Mouse (Mus musculus) hindbrain, postnatal 0 days (tissue): Measurements from ENCODE around the gene 2310057M21Rik. TPM values are rescaled to one million over a fixed set of nuclear protein-coding genes. Genes with fewer than 3 reads are reported as not detected.
A peak's percentile ranks its signal among the peaks of the same experiment; 100 is the strongest.
"Not testable (repeated sequence)": the region's sequence is repeated elsewhere in the genome, so short reads cannot be mapped to it uniquely, and the experiment has no call there.

Experiments used
- ATAC-seq: fragments of 200-750 bp; cut with Nextera tagmentation; 2 replicates; pipeline ENCODE4 v1.8.0; 2017; ENCODE audit warnings: mild to moderate bottlenecking, moderate TSS enrichment, moderate library complexity
- DNase-seq: peaks from one replicate; pipeline ENCODE4 v3.0.0-alpha.2; 2015; ENCODE audit warnings: low spot score
- H3K27ac ChIP-seq: fragments of 300-500 bp; sonication (generic); 2 replicates; pipeline ENCODE4 v1.5.1; 2014; ENCODE audit warnings: mild to moderate bottlenecking
- H3K27me3 ChIP-seq: fragments of 300-500 bp; sonication (generic); 2 replicates; pipeline ENCODE4 v1.6.1; 2014; ENCODE audit warnings: low read length, mixed read lengths; ENCODE audit not compliant: insufficient read depth
- H3K36me3 ChIP-seq: fragments of 300-500 bp; sonication (generic); 2 replicates; pipeline ENCODE4 v1.6.1; 2014; ENCODE audit warnings: low read length, mixed read lengths; ENCODE audit not compliant: insufficient read depth
- H3K4me1 ChIP-seq: fragments of 300-500 bp; sonication (generic); 2 replicates; pipeline ENCODE4 v1.6.1; 2014; ENCODE audit warnings: antibody characterized with exemption, low read length, mixed read lengths; ENCODE audit not compliant: insufficient read depth
- H3K4me2 ChIP-seq: fragments of 300-500 bp; sonication (generic); 2 replicates; pipeline ENCODE4 v1.6.1; 2014; ENCODE audit warnings: low read depth, mild to moderate bottlenecking, low read length, moderate library complexity, mixed read lengths
- H3K4me3 ChIP-seq: fragments of 300-500 bp; sonication (generic); 2 replicates; pipeline ENCODE4 v1.5.1; 2014; ENCODE audit warnings: low read length
- H3K9ac ChIP-seq: fragments of 300-500 bp; sonication (generic); replicated peaks from 2 replicates; pipeline ENCODE4 v1.6.1; 2014; ENCODE audit warnings: mild to moderate bottlenecking, low read length, moderate library complexity, mixed read lengths
- H3K9me3 ChIP-seq: fragments of 300-500 bp; sonication (generic); 2 replicates; pipeline ENCODE4 v1.6.1; 2016; ENCODE audit warnings: low read length, mixed read lengths
- CTCF ChIP-seq: IDR thresholded peaks from 2 replicates; pipeline ENCODE4 v1.5.1; 2016; ENCODE audit warnings: antibody characterized with exemption, control low read depth, low read depth
- WGBS: fragments of 180-500 bp; shearing (Covaris S2); extraction: QIAGEN DNeasy Blood & Tissue Kit; methylation state at CpG from one replicate; pipeline ENCODE4 v1.1.7; 2014; 5-methylcytosine and 5-hydroxymethylcytosine counted together
- polyA plus RNA-seq: library from polyadenylated mRNA; unstranded; fragments of >200 nt; fragmentation: Nextera tagmentation; extraction: Ambion mirVana; gene quantifications from 2 replicates; pipeline ENCODE4 v1.2.1, GENCODE M21; 2015
- total RNA-seq: library from RNA; depleted of rRNA; stranded (reverse); fragments of >200 nt; gene quantifications from 2 replicates; pipeline ENCODE4 v1.2.3, GENCODE M21; 2014; rRNA removed

2310057M21Rik gene
- total RNA-seq (27.4 and 47.8 TPM in 2 replicates), polyA plus RNA-seq (20.3 and 26.2 TPM in 2 replicates)

DNA sequence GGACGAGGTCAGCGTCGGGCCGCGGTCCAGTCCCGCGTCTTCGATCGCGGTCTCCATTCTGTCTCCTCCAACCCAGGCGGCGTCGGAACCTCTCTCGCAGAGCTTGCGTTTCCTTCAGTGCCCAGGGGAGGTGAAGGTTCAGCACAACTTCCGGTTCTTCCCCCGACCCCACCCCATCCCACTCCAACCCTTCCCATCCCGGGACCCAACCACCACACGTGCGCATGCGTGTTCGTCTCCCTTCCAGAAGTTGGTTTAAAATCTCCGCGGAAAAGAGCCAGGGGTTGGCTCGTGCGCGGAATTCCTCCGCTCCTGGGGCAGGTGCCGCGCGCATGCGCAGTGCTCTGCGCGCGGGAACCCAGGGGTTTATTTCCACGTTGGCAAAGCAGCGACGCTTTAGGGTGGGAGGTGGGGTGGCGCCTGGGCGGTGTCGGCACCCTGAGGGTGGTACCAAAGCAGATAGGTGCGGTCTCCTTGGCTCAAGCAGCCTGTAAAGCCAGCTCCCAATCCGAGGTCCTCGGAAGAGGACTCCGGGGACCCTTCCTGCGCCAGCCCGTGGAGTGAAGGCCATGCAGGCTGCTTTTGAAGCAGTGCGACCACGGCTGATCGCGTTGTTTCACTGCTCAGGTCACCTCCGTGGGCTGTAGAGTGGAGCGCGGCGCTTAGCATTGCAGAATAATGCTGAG is at the start of gene 2310057M21Rik:
Gene 2310057M21Rik (minus strand): TSS at position 145 of the 686 bp plus-strand sequence.
- Histone ChIP-seq H3K9ac (peak within 1 kb of the TSS; percentile 90), H3K27me3 (no peaks in the 10 kb centered on the region), H3K27ac (peak within 1 kb of the TSS; percentile 83), H3K4me2 (peak within 1 kb of the TSS; percentile 91), H3K36me3 (no peaks in the 10 kb centered on the region), H3K4me3 (peak within 1 kb of the TSS; percentile 77), H3K9me3 (no peaks in the 10 kb centered on the region), H3K4me1 (peaks cover 9% of the 10 kb centered on the region)
- peak; percentile 98 for ATAC-seq
- under 1% methylated on average over 55 of the region's 55 CpGs for WGBS
- TF ChIP-seq CTCF = peak; percentile 17
- DNase-seq = peak; percentile 99

DNA sequence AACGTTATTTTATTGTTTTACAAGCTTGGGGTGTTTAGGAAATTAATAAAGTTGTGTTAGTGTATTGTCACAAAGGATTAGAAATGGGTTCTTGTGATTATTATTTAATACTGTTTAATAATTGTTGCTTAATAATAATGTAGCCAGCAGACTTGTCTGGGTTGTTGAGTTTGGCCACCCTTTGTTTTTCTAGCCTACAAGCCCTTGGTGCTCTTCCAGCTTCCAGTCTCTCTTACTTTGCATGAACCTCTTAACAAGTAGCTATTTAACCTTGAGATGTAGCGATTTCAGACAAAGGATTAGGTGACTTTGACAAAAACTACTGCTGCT is 49.3 kb upstream of the 2310057M21Rik start:
- Histone ChIP-seq H3K4me3 (no peak overlapping the region), H3K27me3 (no peaks in the 10 kb centered on the region), H3K9ac (no peak overlapping the region), H3K4me1 (peaks cover 22% of the 10 kb centered on the region), H3K36me3 (no peaks in the 10 kb centered on the region), H3K9me3 (no peaks in the 10 kb centered on the region), H3K27ac (no peak overlapping the region), H3K4me2 (peak overlapping the region; percentile 88)
- no peak for DNase-seq
- no peak for ATAC-seq
- 78% methylated on average over 2 of the region's 2 CpGs for WGBS
- TF ChIP-seq CTCF = no peak

DNA sequence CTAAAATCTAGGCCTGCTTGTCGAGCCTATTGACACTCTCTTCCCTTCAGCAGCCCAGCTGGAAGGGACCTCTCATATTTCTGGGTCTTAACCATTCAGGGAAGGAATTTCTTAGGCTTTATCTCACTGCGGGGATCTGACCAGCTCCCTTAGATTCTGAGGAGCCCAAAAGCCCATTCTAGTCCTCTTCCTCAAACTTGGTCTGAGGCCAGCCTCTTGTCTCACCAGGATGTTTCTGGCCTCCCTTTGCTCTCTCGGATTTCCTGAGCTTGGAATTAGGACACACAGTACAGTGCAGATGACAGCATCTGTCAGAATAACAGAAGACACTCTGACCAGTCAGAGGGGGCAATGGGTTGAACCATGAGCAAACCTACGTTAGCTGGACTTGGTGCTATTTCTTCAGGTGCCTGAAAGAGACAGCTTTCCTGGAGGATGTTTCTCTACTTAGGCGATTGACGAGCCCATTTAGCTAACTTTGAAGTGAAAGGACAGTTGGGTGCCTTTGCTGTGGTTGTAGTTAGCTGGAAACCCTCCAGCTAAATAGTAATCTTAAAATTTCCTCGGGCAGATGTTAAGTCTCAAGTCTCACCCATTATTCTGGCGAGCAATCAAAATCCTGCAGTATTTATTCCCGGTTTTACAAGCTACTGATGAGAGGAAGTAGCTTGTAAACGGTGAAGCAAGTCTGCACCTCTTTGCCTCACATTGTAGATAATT is 48.8 kb upstream of the 2310057M21Rik start:
- peak overlapping the region; percentile 28; the same call in 1 of the 2 replicates for H3K27ac ChIP-seq
- no peaks in the 10 kb centered on the region for H3K9me3 ChIP-seq
- no peaks in the 10 kb centered on the region for H3K27me3 ChIP-seq
- 48% methylated on average over 10 of the region's 10 CpGs for WGBS
- peak overlapping the region; percentile 97 for H3K4me3 ChIP-seq
- peak overlapping the region; percentile 95; the same call in 1 of the 2 replicates for H3K9ac ChIP-seq
- H3K36me3 ChIP-seq = no peaks in the 10 kb centered on the region
- H3K4me2 ChIP-seq = peak overlapping the region; percentile 88
- peaks cover 22% of the 10 kb centered on the region for H3K4me1 ChIP-seq
- no peak for DNase-seq
- no peak for ATAC-seq
- TF ChIP-seq CTCF = no peak

DNA sequence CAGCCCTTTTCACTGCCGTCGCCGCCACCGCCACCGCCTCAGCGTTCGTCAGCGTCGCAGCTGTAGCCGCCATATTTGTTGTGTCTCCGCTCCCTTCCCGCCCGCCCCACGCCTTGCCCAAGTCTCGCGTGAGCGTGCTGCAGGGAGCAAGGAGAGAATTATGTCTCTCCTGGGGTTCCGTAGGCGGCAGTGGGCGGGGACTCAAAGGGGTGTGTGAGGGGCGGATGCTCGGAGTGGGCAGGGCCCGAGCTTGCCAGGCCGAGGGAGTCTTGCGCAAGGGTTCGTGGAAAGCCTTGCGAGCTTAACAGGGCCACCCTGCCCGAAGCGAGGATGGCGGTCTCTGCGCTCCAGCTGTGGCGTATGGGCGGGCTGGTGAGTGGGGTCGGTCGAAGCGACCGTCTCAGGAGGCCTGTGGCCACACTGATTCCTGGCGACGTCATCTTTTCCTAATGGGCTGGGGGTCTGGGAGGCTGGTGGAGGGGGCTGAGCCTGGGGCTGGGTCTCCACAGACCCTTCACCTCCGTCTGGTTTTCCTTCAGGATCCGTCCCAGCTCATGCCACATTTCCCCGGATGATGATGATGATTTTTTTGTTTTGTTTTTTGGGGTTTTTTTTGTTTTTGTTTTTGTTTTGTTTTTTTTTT is 48.0 kb upstream of the 2310057M21Rik start, which contains the start of the genes Ikzf5 and Acadsb:
Gene Ikzf5 (minus strand): TSS at position 106 of the 643 bp plus-strand sequence.
Gene Acadsb (plus strand): TSS at position 186 of the 643 bp plus-strand sequence.
- Histone ChIP-seq H3K36me3 (no peaks in the 10 kb centered on the region), H3K9me3 (no peaks in the 10 kb centered on the region), H3K4me1 (peaks cover 22% of the 10 kb centered on the region), H3K27ac (peak within 1 kb of the TSS; percentile 86), H3K4me2 (peak within 1 kb of the TSS; percentile 88), H3K4me3 (peak within 1 kb of the TSS; percentile 97), H3K27me3 (no peaks in the 10 kb centered on the region), H3K9ac (peak within 1 kb of the TSS; percentile 95)
- ATAC-seq (peak; percentile 99), DNase-seq (peak; percentile 98)
- TF ChIP-seq CTCF = no peak
- WGBS = under 1% methylated on average over 42 of the region's 42 CpGs

DNA sequence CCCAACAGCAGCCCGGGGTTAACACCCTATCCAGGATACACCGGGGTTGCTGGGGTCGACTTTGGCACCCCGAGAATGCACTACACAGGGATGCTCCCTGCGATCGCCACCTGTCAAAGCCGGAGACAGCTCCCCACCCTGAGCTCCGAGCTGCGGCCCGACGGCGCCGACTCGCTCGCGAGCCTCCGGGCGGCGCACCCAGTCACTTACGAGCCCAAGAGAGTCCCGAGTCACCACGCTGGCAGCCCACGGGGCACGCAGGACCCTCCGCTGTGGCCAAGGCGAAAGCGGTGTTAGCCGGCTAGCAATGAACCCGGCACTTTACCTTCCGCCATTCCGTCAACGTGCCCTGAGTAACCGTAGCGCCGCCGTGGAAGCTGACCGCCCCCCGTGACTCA is 47.4 kb upstream of the 2310057M21Rik start:
- peak overlapping the region; percentile 88 for H3K4me2 ChIP-seq
- no peaks in the 10 kb centered on the region for H3K36me3 ChIP-seq
- peak overlapping the region; percentile 86 for H3K27ac ChIP-seq
- no peak for TF ChIP-seq CTCF
- DNase-seq (peak; percentile 44), ATAC-seq (peak; percentile 67)
- H3K9ac ChIP-seq = peak overlapping the region; percentile 95
- no peaks in the 10 kb centered on the region for H3K27me3 ChIP-seq
- no peaks in the 10 kb centered on the region for H3K9me3 ChIP-seq
- WGBS = under 1% methylated on average over 37 of the region's 38 CpGs
- H3K4me3 ChIP-seq = peak overlapping the region; percentile 97
- H3K4me1 ChIP-seq = peaks cover 22% of the 10 kb centered on the region

DNA sequence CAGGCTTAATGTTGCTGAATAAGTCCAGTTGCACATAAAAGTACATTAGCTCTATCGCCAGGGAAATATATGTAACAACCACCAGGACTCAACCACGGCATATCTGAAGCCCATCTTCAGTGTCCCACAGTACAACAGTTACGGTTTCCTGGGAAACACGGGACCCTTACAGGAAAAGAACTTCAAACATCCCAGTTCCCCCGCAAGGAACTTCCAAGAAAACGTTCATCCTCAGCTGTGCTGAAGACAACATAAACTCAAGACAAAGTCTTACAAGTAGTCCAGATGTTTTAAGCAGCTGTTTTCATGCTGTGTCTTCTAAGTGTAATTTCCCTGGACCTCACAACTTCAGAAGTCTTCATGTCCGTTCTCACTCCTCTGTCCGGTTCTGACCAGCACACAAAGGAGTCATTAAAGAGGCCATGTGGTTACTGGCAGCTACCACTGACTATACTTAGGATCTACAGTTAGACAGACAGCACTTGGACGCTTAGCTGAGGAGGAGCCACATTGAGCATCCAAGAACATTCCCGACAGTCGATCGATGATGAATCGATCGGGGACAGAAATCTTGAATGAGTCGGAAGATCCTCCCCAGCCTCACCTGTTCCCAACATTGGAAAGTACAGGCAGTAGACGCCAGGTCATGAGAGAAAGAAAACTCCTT is 46.9 kb upstream of the 2310057M21Rik start:
- Histone ChIP-seq H3K9ac (peak overlapping the region; percentile 95), H3K36me3 (no peaks in the 10 kb centered on the region), H3K4me1 (peaks cover 22% of the 10 kb centered on the region), H3K9me3 (no peaks in the 10 kb centered on the region), H3K4me3 (peak overlapping the region; percentile 97), H3K27me3 (no peaks in the 10 kb centered on the region), H3K27ac (peak overlapping the region; percentile 86), H3K4me2 (peak overlapping the region; percentile 88)
- 5% methylated on average over 16 of the region's 16 CpGs for WGBS
- no peak; the same call in 1 of the 2 replicates for ATAC-seq
- no peak for TF ChIP-seq CTCF
- DNase-seq = peak; percentile 26

DNA sequence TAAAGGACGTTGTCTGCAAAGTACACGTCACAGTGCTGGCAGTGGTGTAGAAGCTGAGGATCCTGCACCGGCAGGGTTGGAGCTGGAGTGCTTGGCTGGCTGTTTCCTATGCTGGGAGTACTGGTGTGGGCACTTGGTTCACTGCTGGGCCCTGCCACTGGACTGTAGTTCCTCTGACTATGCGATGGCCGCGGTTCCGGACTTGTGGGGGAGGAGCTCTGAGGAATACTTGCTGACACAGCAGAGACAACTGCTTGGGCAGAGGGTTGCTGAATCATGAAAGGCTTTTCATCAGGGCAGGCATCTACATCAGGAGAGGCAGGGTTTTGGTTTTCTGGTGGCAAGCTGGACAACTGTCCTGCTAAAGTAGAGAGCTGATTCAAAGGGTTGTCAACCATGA is 29.2 kb upstream of the 2310057M21Rik start:
- not testable (repeated sequence) for H3K36me3 ChIP-seq, H3K9ac ChIP-seq, H3K4me2 ChIP-seq, ATAC-seq, DNase-seq, H3K27ac ChIP-seq, H3K27me3 ChIP-seq, H3K4me1 ChIP-seq, H3K9me3 ChIP-seq, H3K4me3 ChIP-seq
- WGBS = 80% methylated on average over 7 of the region's 7 CpGs
